Mouse (Mus musculus) G1E-ER4 (cell line): ENCODE data around the gene Nkd1. TPM values are rescaled to one million over a fixed set of nuclear protein-coding genes. Genes with fewer than 3 reads are reported as not detected.

Experiments
- GATA1 ChIP-seq: IDR thresholded peaks from one replicate; pipeline ENCODE4 v1.8.0; 2012; ENCODE audit warnings: low read length, inconsistent platforms
- polyA plus RNA-seq: library from polyadenylated mRNA; stranded (reverse); fragments of >175 nt; gene quantifications from 2 replicates; pipeline ENCODE4 v1.2.3, GENCODE M21; 2012

Nkd1 gene
- polyA plus RNA-seq, 1 experiment, result not detected

DNA sequence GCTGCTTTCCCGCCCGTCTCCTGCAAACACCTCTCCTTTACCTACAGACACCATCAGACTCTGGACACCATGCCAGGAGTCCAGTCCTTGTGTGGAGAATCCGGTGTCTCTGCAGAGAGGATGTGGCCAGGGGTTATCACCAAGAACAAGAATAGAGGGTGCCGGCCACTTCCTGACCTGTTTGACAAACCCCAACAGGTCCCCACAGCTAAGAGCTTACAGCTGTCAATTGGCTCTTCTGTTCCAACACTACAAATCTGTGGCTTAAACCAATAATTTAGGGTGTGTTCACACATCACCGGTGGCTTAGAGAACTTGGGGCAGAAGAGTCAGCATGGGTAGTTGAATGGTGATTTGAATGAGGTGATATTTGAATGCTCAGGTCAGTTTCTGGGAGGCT, 97.5 kb downstream of the Nkd1 start:
- no peak for TF ChIP-seq GATA1

DNA sequence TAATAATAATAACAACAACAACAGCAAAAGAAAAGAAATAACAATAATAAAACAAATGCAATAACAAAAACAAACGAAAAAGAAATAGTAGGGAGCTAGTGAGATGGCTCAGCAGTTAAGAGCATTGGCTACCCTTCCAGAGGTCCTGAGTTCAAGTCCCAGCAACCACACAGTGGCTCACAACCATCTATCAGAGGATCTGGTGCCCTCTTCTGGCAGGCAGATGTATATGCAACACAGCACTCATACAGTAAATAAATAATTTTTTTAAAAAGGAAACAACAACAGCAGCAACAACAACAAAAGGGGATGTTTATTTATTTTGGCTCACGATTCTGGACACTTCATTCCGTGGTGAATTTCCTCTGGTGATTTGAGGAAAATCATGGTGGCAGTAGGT, 98.4 kb downstream of the Nkd1 start:
- TF ChIP-seq GATA1, result no peak

DNA sequence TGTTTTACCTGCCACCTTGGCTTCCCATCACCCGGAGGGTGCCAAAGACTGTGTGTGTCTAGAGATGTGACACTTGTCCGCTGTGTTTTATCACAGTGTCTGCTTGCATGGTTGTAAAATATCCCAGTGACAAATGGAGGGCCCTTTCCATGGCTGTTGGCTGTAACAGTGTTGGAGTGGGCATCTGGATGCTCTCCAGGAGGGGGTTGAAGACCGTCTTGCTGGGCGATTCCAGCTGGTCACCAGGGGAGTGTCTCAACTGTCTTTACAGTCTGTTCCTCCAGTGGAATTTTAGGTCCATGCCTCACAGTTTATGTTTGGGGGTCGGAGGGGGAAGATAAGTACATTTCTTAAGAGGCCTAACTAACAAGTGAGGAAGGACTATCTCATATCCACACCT, 99.8 kb downstream of the Nkd1 start:
- no peak for TF ChIP-seq GATA1

DNA sequence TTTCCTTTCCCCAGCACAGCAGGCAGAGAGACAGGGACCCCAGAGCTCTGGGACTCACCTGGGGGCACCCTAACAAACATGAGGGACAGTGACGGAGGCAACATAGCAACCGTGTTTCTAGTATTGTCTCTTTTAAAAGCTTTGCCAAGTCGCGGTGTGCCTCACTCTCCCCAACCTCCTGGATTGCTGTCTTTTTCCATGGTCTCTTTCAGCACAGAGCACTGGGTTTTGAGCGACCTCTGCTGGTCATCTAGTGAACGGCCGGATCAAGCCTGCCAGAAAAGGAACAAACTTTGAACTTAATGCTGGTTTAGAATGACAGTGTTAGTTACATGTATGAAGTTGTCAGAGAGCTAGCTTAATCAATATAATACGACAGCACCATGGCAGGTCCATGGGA, 100.3 kb downstream of the Nkd1 start:
- TF ChIP-seq GATA1, result no peak

DNA sequence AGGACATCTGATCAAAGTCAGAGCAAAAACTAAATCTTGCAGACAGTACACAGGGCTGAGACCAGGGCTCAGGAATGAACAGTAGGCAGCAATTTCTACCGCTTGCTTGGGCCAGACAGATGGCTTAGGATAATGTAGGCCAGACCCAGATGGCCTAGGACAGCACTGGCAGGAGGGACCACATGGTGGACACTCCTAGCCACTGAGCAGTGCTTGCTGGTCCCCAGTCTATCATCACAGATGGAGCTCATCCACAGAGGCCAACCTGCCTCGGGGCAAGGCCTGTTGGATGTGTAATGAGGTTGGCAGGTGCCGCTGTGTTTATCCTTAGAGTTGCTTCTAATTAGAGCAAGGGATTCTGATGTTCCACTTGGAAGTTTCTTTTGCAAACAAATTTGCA, 102.2 kb downstream of the Nkd1 start:
- TF ChIP-seq GATA1, result no peak

DNA sequence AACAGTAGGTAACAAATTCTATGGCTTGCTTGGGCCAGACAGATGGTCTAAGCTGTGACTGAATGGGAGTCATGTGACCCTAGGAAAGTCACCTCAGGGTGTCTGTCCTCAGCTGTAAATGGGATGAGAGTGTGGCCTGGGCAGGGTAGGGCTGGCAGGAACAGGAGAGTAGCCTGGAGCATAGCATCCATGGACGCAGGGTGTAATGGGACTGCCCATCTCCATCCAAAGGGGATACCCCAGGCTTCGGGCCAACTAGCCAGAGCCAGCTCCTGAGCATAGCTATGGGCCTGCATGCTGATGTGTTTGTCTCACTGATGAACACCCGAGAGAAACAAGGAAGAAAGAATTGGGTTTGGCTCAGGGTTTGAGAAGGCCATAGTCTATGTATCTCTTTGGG, 103.1 kb downstream of the Nkd1 start:
- no peak for TF ChIP-seq GATA1

DNA sequence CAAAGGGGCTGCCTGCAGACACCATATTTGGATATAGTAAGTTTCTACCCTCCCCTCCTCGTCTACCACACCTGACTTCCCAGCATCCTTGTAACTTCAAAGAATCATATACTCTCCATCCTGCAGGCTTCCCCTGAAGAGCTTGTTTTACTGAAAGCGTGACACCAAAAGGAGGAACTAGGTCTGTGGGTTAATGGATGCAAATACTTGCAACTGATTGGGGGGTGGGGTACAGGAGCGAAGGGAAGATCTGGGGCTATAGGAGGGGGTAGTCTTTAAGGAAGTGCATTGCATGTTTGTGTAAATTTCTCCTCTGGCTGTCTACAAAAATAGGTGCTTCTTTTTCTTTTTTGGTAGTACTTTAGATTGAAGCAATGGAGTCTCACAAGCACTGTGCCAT, 105.3 kb downstream of the Nkd1 start:
- TF ChIP-seq GATA1, result no peak

DNA sequence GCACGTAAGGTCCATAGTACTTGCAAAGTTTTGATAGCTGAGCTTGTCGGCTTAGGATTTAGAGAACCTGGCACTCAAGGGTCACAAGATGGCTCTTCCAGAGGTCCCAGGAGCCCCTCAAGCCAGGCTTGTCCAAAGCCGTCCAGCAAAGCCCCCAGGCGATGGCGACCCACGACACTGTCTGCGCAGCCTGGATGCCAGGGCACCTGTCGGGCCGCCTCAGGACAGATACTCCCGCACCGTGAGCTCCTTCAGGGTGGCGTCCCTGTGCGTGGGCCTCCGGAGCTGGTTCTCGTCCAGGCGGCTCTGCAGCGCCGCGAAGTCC, 105.7 kb downstream of the Nkd1 start:
- no peak for TF ChIP-seq GATA1

DNA sequence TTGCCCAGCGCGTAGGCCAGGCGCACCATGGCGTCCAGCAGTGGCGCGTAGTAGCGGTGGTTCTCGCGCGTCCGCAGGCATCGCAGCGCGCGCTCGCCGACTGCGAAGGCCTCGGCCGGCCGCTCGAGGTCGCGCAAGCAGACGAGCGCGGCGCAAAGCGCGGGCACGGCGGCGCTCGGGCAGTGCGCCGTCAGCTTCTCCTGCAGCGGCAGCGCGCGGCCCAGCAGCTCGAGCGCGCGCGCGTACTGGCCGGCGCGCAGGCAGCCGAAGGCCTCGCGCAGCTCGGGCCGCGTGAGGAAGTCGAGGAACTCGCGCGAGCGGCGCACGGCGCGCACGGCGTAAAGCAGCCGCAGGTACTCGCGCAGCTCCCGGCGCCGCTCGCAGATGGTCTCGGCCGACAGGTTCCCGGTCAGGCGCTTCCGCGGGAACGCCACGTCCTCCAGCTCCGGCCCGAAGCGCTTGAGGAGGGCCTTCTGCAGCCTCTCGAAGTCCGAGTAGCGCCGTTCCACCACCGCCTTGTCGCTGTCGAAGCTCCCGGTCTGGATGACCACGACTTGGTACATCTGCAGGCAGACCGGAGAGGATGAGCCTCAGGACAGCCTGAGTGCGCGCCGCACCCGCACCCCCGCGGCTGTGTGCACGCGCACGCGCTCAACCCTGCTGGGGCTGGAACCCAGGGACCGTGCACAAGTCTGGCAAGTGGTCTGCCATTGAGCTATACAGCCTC, 106.3 kb downstream of the Nkd1 start:
- no peak for TF ChIP-seq GATA1

DNA sequence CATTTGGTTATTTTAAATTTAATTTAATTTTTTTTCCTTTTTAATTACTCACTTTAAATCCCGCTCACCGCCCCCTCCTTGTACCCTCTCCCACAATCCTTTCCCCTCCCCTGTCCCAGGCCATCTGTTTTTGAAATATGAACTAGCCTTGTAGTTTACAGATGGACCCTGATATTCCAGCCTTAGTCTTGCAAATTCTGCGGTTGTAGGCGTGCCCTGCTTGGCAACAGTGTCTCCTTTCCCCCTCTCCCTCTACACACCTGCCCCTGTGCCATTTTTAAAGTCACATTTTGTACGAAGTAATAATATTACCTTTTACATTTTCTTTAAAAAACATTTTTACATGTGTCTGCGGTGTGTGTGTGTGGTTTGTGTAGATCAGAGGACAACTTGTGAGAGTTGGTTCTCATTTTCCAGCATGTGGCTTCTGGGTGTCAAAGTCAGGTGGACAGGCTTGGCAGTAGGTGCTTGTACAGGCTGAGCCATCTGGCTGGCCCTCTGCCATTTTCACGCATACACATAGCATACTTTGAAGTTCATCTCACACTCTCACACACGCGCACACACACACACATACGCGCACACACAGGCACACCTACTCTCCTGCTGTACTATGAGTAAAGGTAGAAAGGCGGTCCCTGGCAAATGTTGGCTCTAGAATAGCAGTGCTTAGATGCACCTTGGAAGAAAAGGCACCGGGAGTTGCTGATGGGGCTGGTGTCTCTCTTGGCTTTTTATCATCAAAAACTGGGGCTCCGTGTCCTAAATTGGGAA, 107.0 kb downstream of the Nkd1 start:
- no peak for TF ChIP-seq GATA1

DNA sequence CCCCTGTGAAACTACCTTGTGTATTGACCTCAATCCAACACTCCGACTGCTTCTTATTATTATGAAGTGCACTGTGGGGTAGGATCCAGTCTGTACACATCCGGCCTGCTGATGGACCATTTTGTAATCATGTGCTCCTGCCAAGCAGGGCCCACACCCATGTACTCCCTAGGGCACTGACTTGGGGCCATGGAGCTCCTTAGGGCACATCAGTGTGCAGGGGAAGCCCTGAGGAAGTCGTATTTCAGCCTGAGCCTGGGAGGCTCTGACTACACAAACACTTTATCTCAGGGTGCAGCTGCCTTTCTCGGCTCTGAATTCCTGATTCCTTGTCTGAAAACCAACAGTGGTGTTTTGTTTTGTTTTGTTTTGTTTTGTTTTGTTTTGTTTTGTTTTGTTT, 109.1 kb downstream of the Nkd1 start:
- no peak for TF ChIP-seq GATA1

DNA sequence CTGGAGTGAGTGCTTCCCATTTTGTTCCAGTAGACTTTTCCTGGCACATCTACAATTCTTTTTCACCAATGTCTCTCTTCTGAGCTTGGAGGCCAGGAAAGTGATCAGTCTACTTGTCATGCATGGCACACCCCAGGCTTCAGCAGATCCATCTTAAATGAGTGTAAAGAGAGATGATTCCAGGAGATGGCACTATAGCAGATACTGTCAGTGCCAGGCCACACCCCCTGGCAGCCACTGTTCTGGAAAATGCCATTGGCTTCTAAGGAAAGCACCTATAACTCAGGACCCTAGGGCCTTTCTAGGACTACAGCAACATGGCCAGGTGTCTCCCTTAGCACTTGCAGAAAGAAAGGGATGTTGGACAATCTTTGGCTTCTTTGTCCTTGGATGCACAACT, 109.9 kb downstream of the Nkd1 start:
- TF ChIP-seq GATA1, result no peak

DNA sequence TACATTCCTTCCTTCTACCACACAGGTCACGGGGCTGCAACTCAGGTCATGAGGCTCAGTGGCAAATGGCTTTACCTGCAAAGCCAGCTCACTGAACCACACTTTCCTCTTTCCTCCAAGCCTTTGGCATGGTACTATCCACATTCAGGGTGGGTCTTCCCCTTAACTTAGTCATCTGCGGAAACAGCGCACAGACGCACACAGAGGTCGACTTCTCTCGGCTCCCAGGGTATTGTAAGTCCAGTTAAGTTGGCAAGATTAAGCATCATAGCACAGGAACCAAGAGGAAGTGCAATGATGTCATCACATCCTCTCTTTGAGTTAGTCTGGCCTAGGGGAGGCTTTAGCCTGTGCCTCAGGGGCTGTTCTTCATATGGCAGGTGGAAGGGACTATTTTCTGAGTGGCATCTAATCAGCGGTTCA, 112.2 kb downstream of the Nkd1 start:
- no peak for TF ChIP-seq GATA1

DNA sequence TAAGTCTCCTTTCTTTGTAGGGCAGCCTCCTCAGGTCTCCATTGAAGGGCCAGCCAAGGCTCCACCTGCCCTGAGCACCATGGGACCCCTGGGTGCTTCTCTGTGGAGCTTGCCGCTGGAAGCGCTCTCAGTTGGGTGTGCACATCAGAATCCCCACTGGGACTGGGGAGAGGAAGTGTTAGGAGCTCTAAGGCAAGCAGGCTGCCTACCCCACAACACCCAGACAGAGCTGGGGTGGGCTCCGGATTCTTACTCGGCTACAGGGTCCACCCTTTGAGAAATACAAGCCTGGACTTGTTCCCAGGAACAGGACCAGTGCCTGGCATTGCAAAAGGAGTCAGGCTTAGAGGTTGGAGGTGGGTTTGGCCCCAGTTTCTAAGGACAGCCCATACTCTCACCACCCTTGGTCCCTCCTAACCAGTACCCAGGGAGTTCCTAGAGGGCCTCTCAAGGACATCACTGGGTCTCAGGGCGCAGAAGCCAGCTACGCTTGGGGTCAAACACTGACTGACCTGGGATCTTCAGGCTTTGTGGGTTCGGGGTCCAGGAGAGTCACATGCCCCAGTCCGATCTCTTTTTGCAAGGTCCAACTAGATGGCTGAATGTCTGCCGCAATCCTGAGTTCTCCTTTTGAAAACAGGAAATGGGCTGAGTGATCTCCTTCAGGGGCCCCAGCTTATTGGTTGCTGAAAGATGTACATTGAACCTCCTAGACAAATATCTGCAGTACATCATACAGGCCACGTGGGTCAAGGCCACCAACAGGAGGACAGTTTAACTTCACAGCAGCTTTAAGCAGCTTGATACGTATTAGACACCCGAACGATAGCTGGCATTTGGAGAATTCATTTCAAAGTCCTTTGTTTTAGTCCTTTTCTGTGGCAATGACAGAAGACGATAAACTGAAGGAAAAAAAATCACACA, 114.6 kb downstream of the Nkd1 start, which contains the start of gene Snx20:
TSS of gene Snx20 (minus strand) at position 655 of the 924 bp plus-strand sequence.
- no peak for TF ChIP-seq GATA1

DNA sequence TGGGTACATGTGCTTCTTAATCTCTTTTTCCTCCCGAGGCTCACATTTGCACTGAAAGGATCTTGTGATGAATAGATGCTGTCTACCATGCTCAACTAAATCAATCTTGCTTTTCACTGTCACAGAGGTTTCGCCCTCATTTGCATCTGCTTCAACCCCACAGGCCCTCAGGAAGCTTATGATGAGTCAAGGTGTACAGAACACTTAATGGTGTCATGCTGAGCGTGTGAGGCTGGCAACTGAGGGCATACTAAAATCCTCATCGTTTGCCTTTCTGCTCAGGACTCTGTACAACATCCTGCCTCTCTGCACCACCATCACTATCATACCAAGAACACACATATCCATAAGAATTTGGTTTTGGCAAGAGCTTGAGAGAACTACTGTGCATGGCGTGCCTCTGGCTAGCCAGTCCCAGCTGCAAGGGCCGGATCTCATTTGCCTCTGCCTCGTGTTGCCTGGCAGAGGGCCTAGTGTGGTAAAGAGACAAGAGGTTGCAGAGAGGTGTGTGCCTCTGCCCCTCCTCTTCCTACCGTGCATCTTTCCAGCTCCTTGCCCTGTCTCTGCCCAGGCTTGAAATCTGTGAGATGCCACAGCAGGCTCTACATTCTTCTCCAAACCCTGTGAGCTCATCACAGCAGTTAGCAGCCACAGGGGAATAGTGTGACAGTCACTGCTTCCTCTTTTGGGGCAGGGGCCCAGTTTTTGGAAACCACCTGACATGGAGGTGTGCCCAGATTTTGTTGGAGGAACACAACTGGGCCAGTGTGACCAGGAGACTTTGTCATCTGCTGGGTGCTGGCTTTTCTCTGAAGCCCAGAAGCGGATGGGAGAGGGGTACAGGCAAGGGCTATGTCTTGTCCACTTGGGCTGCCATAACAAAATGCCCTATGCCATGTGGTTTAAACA, 116.2 kb downstream of the Nkd1 start:
- TF ChIP-seq GATA1, result no peak
